Mouse (Mus musculus) forebrain, embryonic 14.5 days (tissue): ENCODE results near the gene Clvs2. TPM values are rescaled to one million over a fixed set of nuclear protein-coding genes. Genes with fewer than 3 reads are reported as not detected.

Experiments used
- ATAC-seq: fragments of 200-750 bp; cut with Nextera tagmentation; 2 replicates; pipeline ENCODE4 v1.8.0; 2017; ENCODE audit warnings: mild to moderate bottlenecking, moderate library complexity
- DNase-seq: peaks from one replicate; pipeline ENCODE4 v3.0.0-alpha.2; 2015; ENCODE audit warnings: low spot score
- H3K27ac ChIP-seq: fragments of 300-500 bp; sonication (generic); 2 replicates; pipeline ENCODE4 v1.5.1; 2014; ENCODE audit warnings: low read depth, mild to moderate bottlenecking, control low read depth, low read length, moderate library complexity
- H3K27me3 ChIP-seq: fragments of 300-500 bp; sonication (generic); replicated peaks from 2 replicates; pipeline ENCODE4 v1.6.1; 2014; ENCODE audit warnings: low read length, control low read depth, mixed read lengths; ENCODE audit not compliant: control insufficient read depth, insufficient read depth
- H3K36me3 ChIP-seq: fragments of 300-500 bp; sonication (generic); 2 replicates; pipeline ENCODE4 v1.6.1; 2014; ENCODE audit warnings: low read length, control low read depth; ENCODE audit not compliant: control insufficient read depth, insufficient read depth
- H3K4me1 ChIP-seq: fragments of 300-500 bp; sonication (generic); 2 replicates; pipeline ENCODE4 v1.6.1; 2014; ENCODE audit warnings: antibody characterized with exemption, low read length, control low read depth; ENCODE audit not compliant: control insufficient read depth, insufficient read depth
- H3K4me2 ChIP-seq: fragments of 300-500 bp; sonication (generic); 2 replicates; pipeline ENCODE4 v1.6.1; 2014; ENCODE audit warnings: mild to moderate bottlenecking, control low read depth, low read length
- H3K4me3 ChIP-seq: fragments of 300-500 bp; sonication (generic); 2 replicates; pipeline ENCODE4 v1.5.1; 2014; ENCODE audit warnings: low read depth, low read length, control low read depth
- H3K9ac ChIP-seq: fragments of 300-500 bp; sonication (generic); 2 replicates; pipeline ENCODE4 v1.6.1; 2014; ENCODE audit warnings: mild to moderate bottlenecking, low read length, control low read depth, moderate library complexity
- H3K9me3 ChIP-seq: fragments of 300-500 bp; sonication (generic); replicated peaks from 2 replicates; pipeline ENCODE4 v1.6.1; 2016; ENCODE audit warnings: low read length, control low read depth, mixed read lengths; ENCODE audit not compliant: control insufficient read depth
- WGBS: fragments of 180-500 bp; shearing (Covaris S2); extraction: QIAGEN DNeasy Blood & Tissue Kit; methylation state at CpG from one replicate; pipeline ENCODE4 v1.1.7; 2014; 5-methylcytosine and 5-hydroxymethylcytosine counted together
- polyA plus RNA-seq: library from polyadenylated mRNA; unstranded; fragments of >200 nt; fragmentation: Nextera tagmentation; extraction: Ambion mirVana; gene quantifications from 2 replicates; pipeline ENCODE4 v1.2.1, GENCODE M21; 2014

Clvs2 gene
- polyA plus RNA-seq: 10.2 and 12.1 TPM in 2 replicates

DNA sequence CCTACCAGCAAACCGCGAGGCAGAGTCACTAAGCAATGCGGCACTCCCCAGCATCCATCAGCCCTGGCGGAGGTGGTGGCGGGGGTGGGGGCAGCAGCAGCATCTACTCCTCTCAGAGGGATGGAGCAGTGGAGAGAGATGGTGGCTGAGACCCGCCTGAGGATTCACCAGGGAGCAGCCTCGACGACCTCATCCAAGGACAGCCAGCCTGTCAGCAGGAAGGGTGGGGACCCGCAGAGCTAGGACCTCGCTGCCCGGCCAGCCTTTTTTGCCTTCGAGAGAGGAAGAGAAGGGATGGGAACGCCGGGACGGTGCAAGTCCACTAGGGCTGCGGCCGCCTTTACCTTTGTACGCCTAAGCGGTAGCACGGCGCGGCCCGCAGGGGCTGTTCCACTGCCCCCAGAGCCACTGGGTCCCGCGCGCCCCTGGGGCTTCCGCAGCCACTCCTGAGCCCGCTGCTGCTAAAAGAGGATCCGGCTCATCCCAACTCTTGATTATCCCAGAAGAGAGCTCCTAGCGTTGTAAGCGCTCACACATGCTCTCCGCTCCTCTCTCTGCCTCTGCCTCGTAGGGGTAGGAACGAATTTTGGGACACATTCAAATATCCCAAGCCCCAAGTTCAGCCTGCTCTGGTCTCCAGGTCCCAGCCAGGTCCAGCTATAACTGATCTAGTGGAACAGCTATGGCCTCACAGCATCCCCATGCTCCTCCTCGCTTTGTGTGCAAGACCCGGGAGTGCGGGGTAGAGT is at the start of gene Clvs2:
Gene Clvs2 (minus strand): TSS at position 639 of the 749 bp plus-strand sequence.
- peak; percentile 51 for DNase-seq

DNA sequence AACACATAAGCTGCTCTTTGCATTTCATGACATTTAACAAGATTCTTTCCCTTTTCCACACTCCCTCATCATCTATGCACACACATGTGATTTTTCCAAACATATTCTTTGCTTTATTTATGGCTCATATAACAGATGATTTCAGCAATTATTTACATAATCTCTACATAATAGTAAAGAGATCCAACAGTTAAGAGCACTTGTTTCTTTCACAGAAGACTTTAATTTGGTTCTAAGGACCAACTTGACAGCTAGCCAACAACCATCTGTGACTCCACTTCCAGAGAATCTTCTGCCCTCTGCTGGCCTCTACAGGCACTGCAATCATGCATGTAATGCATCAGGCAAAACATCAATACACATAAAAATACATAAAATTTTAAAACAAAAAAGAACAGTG is 28.6 kb upstream of the Clvs2 start:
- Histone ChIP-seq H3K4me1 (no peaks in the 10 kb centered on the region), H3K27ac (no peak overlapping the region), H3K36me3 (no peaks in the 10 kb centered on the region), H3K4me3 (no peak overlapping the region), H3K27me3 (no peaks in the 10 kb centered on the region), H3K9ac (no peak overlapping the region), H3K9me3 (no peaks in the 10 kb centered on the region), H3K4me2 (no peak overlapping the region)
- peak; percentile 69 for ATAC-seq
- peak; percentile 91 for DNase-seq

More for the DNA sequence above, at the start of gene Clvs2:
- Histone ChIP-seq H3K9ac (peak within 1 kb of the TSS; percentile 74), H3K9me3 (no peaks in the 10 kb centered on the region), H3K27me3 (no peaks in the 10 kb centered on the region), H3K4me1 (no peaks in the 10 kb centered on the region), H3K36me3 (no peaks in the 10 kb centered on the region), H3K4me2 (peak within 1 kb of the TSS; percentile 74), H3K27ac (peak within 1 kb of the TSS; percentile 70; the same call in 1 of the 2 replicates), H3K4me3 (peak within 1 kb of the TSS; percentile 51)
- WGBS: 2% methylated on average over 31 of the region's 37 CpGs
- peak; percentile 91 for ATAC-seq

DNA sequence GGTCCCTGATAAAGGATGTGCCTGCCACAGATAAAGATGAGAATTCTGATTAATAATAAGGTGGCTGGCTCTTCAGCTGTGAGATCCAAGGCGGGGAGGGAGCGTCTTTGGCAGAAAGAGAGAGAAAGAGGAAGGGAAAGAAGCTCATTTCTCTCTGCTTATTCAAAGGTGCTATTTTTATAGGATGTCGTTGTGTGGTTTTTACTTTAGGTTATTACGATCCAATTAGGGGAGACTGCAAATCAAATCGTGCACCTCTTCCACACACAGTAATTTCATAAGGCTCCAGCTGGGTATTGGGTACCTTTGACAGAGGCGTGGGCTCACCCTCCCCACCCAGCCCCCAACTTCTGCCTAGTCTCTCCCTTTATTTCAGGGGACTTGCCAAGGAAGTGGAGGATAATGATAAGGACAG is 985 bp downstream of the Clvs2 start:
- Histone ChIP-seq H3K9me3 (no peaks in the 10 kb centered on the region), H3K4me2 (peak overlapping the region; percentile 74), H3K27me3 (no peaks in the 10 kb centered on the region), H3K4me3 (peak overlapping the region; percentile 51), H3K27ac (peak overlapping the region; percentile 70; the same call in 1 of the 2 replicates), H3K36me3 (no peaks in the 10 kb centered on the region), H3K4me1 (no peaks in the 10 kb centered on the region), H3K9ac (peak overlapping the region; percentile 74)
- peak; percentile 18 for DNase-seq
- peak; percentile 68 for ATAC-seq
- WGBS: 16% methylated on average over 6 of the region's 6 CpGs

DNA sequence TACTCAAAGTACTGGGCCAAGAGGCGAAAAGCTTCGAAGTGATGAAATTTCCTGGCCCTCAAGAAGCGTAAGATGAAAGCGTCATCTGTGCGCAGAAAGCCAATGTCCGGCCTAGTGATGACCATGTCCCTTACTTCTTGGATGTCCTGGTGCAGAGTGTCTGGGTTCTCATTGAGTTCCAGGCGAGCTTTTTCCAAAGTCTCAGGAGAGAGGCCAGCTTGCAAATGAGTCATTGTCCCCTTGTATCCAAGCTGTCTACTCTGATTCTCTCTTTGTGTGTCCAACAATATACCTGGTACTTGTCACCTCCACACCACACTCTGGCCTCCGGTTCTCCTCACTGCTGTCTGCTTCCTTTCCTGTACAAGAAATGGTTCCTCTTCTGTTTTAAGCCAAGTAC is 1.9 kb downstream of the Clvs2 start:
- H3K36me3 ChIP-seq: no peaks in the 10 kb centered on the region
- DNase-seq: no peak
- H3K27me3 ChIP-seq: no peaks in the 10 kb centered on the region
- no peak for ATAC-seq
- no peak overlapping the region for H3K4me3 ChIP-seq
- no peaks in the 10 kb centered on the region for H3K4me1 ChIP-seq
- WGBS: 85% methylated on average over 8 of the region's 8 CpGs
- H3K4me2 ChIP-seq: peak overlapping the region; percentile 18; the same call in 1 of the 2 replicates
- no peak overlapping the region for H3K9ac ChIP-seq
- no peaks in the 10 kb centered on the region for H3K9me3 ChIP-seq
- H3K27ac ChIP-seq: no peak overlapping the region

DNA sequence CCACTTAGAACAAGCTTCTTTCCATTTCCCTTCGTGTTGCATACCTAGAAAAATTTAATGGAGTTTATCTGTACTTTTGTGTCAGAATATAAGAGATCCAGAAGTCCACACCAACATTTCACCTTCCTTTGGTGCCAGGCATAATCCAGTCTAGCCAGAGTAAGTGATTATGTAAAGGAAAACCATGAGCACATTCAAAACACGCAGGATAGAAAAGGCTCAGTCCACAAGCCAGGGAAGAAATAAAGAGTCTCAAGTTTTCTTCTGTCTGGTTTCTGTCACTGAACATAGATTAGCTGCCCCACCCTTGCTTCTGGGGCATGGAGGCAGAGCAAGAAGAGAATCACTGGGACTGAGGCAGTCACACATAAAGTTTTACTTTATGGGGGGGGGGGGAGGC is 8.4 kb downstream of the Clvs2 start:
- H3K4me2 ChIP-seq: no peak overlapping the region
- WGBS: 70% methylated on average over 2 of the region's 2 CpGs
- no peaks in the 10 kb centered on the region for H3K36me3 ChIP-seq
- H3K9ac ChIP-seq: no peak overlapping the region
- no peak overlapping the region for H3K4me3 ChIP-seq
- H3K27me3 ChIP-seq: no peaks in the 10 kb centered on the region
- no peak for DNase-seq
- no peaks in the 10 kb centered on the region for H3K4me1 ChIP-seq
- H3K27ac ChIP-seq: no peak overlapping the region
- no peaks in the 10 kb centered on the region for H3K9me3 ChIP-seq
- ATAC-seq: no peak

DNA sequence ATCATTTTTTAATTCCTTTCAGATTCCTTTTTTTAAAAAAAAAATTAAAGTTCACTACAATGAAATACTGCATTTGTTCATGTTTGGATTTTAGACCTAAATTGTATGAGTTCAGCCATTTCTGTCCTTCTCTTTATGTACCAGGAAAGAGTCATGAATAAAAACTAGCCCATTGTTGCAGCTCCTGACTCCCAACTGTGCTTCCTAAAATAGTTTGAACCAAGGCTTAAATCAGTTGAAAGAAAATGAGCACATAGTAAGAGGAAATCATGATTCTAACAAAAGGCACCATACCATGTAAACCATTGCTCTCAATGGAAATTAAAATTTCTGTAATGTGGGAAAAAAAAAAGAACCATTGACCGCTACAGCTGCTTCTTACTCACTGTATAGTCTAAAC is 11.4 kb downstream of the Clvs2 start:
- Histone ChIP-seq H3K27ac (no peak overlapping the region), H3K27me3 (no peaks in the 10 kb centered on the region), H3K9ac (no peak overlapping the region), H3K4me2 (no peak overlapping the region), H3K4me3 (no peak overlapping the region), H3K36me3 (no peaks in the 10 kb centered on the region), H3K4me1 (no peaks in the 10 kb centered on the region), H3K9me3 (no peaks in the 10 kb centered on the region)
- DNase-seq (peak; percentile 22), ATAC-seq (no peak)
- 56% methylated on average over 1 of the region's 1 CpGs for WGBS

DNA sequence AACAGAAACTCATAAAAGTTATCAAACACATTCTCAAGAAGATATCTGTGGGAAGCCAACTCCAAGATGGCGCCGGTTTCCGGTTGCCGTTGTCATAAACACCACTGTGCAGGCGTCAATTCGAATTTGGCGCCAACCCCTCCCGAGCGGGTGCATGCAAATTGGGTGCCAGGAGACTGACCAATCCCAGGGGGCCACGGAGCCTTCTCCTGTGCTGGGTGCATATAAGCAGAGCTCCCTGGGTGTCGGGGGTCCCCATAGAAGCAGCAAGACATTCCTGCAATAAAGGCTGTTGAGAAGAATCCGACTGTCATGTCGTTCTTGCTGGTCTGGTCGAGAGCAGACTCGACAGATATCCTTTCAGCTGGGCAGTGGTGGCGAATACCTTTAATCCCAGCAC is 31.8 kb downstream of the Clvs2 start:
- no peaks in the 10 kb centered on the region for H3K9me3 ChIP-seq
- H3K9ac ChIP-seq: no peak overlapping the region
- H3K4me1 ChIP-seq: no peaks in the 10 kb centered on the region
- DNase-seq: no peak
- H3K4me3 ChIP-seq: no peak overlapping the region
- no peak for ATAC-seq
- H3K27me3 ChIP-seq: no peaks in the 10 kb centered on the region
- no peak overlapping the region for H3K4me2 ChIP-seq
- H3K27ac ChIP-seq: no peak overlapping the region
- H3K36me3 ChIP-seq: no peaks in the 10 kb centered on the region
- WGBS: 94% methylated on average over 16 of the region's 16 CpGs

DNA sequence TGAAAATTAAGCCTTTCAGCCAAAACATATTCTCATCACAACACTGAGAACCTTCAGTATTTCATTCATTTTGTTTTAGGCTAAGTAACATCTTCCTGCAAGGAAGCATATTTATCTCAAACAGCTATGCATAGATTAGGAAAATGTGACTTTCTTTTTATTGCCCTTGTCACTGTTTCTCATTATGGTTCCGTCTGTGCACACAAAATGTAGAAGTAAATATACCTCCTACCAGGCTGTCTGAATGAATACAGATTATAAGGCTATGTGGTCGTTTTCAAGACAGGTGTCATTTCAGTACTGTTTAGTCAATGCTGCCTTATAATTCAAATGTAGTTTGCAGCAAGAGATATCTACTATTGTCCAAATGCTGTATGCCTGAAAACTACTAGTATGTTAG is 35.8 kb downstream of the Clvs2 start:
- WGBS: 62% methylated on average over 2 of the region's 2 CpGs
- Histone ChIP-seq H3K27ac (no peak overlapping the region), H3K9ac (no peak overlapping the region), H3K4me2 (no peak overlapping the region), H3K9me3 (no peaks in the 10 kb centered on the region), H3K4me3 (no peak overlapping the region), H3K4me1 (no peaks in the 10 kb centered on the region), H3K36me3 (no peaks in the 10 kb centered on the region), H3K27me3 (no peaks in the 10 kb centered on the region)
- DNase-seq: no peak
- no peak for ATAC-seq

DNA sequence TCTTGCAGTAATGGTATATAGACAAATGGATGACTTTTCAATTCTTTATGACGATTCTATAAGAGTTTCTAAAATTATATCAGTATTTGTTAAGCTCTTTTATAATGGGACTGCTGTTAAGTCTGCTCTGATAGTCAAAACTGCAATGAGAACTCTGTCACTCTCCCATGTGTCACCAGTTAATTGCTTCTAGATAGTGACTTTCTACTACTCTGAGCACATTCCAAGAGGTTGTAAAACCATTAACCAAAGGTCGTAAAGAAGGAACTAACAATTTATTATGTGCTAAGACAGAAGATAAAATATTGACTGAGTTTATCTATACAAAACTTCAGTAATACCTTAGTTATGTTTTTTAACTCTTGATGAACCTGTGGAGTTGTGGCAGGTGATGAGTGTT is 37.5 kb downstream of the Clvs2 start:
- Histone ChIP-seq H3K4me3 (no peak overlapping the region), H3K9me3 (no peaks in the 10 kb centered on the region), H3K36me3 (no peaks in the 10 kb centered on the region), H3K4me2 (no peak overlapping the region), H3K4me1 (no peaks in the 10 kb centered on the region), H3K27ac (no peak overlapping the region), H3K27me3 (no peaks in the 10 kb centered on the region), H3K9ac (no peak overlapping the region)
- ATAC-seq (no peak), DNase-seq (no peak)
- 83% methylated on average over 2 of the region's 2 CpGs for WGBS
